Mouse (Mus musculus) heart, embryonic 11.5 days (tissue): ENCODE measurements around the gene Slc38a4. TPM values are rescaled to one million over a fixed set of nuclear protein-coding genes. Genes with fewer than 3 reads are reported as not detected.

ENCODE experiments used
- ATAC-seq: fragments of 200-750 bp; cut with Nextera tagmentation; replicated peaks from 2 replicates; pipeline ENCODE4 v1.8.0; 2017; ENCODE audit warnings: moderate library complexity; ENCODE audit not compliant: insufficient number of reproducible peaks, low FRiP score, low TSS enrichment
- H3K27ac ChIP-seq: fragments of 300-500 bp; sonication (generic); 2 replicates; pipeline ENCODE4 v1.5.1; 2014; ENCODE audit warnings: mild to moderate bottlenecking, low read depth, low read length
- H3K27me3 ChIP-seq: fragments of 300-500 bp; sonication (generic); 2 replicates; pipeline ENCODE4 v1.6.1; 2014; ENCODE audit warnings: mild to moderate bottlenecking, low read length, mixed read lengths; ENCODE audit not compliant: control insufficient read depth, insufficient read depth
- H3K36me3 ChIP-seq: fragments of 300-500 bp; sonication (generic); 2 replicates; pipeline ENCODE4 v1.6.1; 2014; ENCODE audit warnings: mild to moderate bottlenecking, low read length, moderate library complexity, mixed read lengths; ENCODE audit not compliant: control insufficient read depth, insufficient read depth
- H3K4me1 ChIP-seq: fragments of 300-500 bp; sonication (generic); 2 replicates; pipeline ENCODE4 v1.6.1; 2014; ENCODE audit warnings: low read length; ENCODE audit not compliant: control insufficient read depth, insufficient read depth
- H3K4me2 ChIP-seq: fragments of 300-500 bp; sonication (generic); 2 replicates; pipeline ENCODE4 v1.6.1; 2014; ENCODE audit warnings: mild to moderate bottlenecking, moderate library complexity
- H3K4me3 ChIP-seq: fragments of 300-500 bp; sonication (generic); 2 replicates; pipeline ENCODE4 v1.5.1; 2014; ENCODE audit warnings: low read depth, low read length
- H3K9ac ChIP-seq: fragments of 300-500 bp; sonication (generic); 2 replicates; pipeline ENCODE4 v1.6.1; 2014; ENCODE audit warnings: mild to moderate bottlenecking, low read depth, low read length, moderate library complexity
- H3K9me3 ChIP-seq: fragments of 300-500 bp; sonication (generic); replicated peaks from 2 replicates; pipeline ENCODE4 v1.6.1; 2016; ENCODE audit warnings: low read length; ENCODE audit not compliant: control insufficient read depth
- WGBS: fragments of 180-500 bp; shearing (Covaris S2); extraction: QIAGEN DNeasy Blood & Tissue Kit; methylation state at CpG from one replicate; pipeline ENCODE4 v1.1.7; 2014; ENCODE audit not compliant: insufficient replicate concordance; 5-methylcytosine and 5-hydroxymethylcytosine counted together
- polyA plus RNA-seq: library from polyadenylated mRNA; unstranded; fragments of >200 nt; fragmentation: Nextera tagmentation; extraction: Ambion mirVana; gene quantifications from 2 replicates; pipeline ENCODE4 v1.2.1, GENCODE M21; 2014

Slc38a4 gene
- polyA plus RNA-seq, 1 experiment from 2014 or later, result 177 TPM

- Histone ChIP-seq H3K9me3 (no peaks in the 10 kb centered on the region), H3K4me2 (no peak overlapping the region), H3K36me3 (peaks cover 6% of the 10 kb centered on the region; the same call in 1 of the 2 replicates), H3K9ac (no peak overlapping the region), H3K27ac (no peak overlapping the region), H3K27me3 (no peaks in the 10 kb centered on the region), H3K4me1 (no peaks in the 10 kb centered on the region), H3K4me3 (no peak overlapping the region)
- ATAC-seq, result no peak
- WGBS, result 91% methylated on average over 9 of the region's 9 CpGs
These were observed 38.6 kb downstream of the Slc38a4 start for GRCm38 (mm10) chr15:97017195-97017594.

GRCm38 (mm10) chr15:97015036-97015596 lies 40.6 kb downstream of the Slc38a4 start:
- Histone ChIP-seq H3K36me3 (peaks cover 6% of the 10 kb centered on the region; the same call in 1 of the 2 replicates), H3K27me3 (no peaks in the 10 kb centered on the region), H3K9me3 (no peaks in the 10 kb centered on the region), H3K4me1 (no peaks in the 10 kb centered on the region), H3K9ac (no peak overlapping the region), H3K4me2 (no peak overlapping the region), H3K27ac (no peak overlapping the region), H3K4me3 (no peak overlapping the region)
- 90% methylated on average over 12 of the region's 12 CpGs for WGBS
- no peak for ATAC-seq

- H3K9me3 ChIP-seq, result no peaks in the 10 kb centered on the region
- H3K4me3 ChIP-seq, result no peak overlapping the region
- no peak overlapping the region for H3K4me2 ChIP-seq
- ATAC-seq, result no peak
- 76% methylated on average over 14 of the region's 14 CpGs for WGBS
- H3K4me1 ChIP-seq, result no peaks in the 10 kb centered on the region
- H3K27me3 ChIP-seq, result no peaks in the 10 kb centered on the region
- H3K27ac ChIP-seq, result no peak overlapping the region
- H3K36me3 ChIP-seq, result peaks cover 6% of the 10 kb centered on the region; the same call in 1 of the 2 replicates
- H3K9ac ChIP-seq, result no peak overlapping the region
These were observed 44.0 kb downstream of the Slc38a4 start for GRCm38 (mm10) chr15:97011599-97012372.

- H3K9ac ChIP-seq, result no peak overlapping the region
- peaks cover 7% of the 10 kb centered on the region for H3K4me1 ChIP-seq
- no peak overlapping the region for H3K27ac ChIP-seq
- 81% methylated on average over 3 of the region's 3 CpGs for WGBS
- no peaks in the 10 kb centered on the region for H3K27me3 ChIP-seq
- H3K4me3 ChIP-seq, result no peak overlapping the region
- H3K9me3 ChIP-seq, result no peaks in the 10 kb centered on the region
- H3K4me2 ChIP-seq, result no peak overlapping the region
- no peak for ATAC-seq
- peaks cover 2% of the 10 kb centered on the region; the same call in 1 of the 2 replicates for H3K36me3 ChIP-seq
These were observed 46.5 kb downstream of the Slc38a4 start for GRCm38 (mm10) chr15:97009271-97009670.

- Histone ChIP-seq H3K9me3 (no peaks in the 10 kb centered on the region), H3K4me3 (no peak overlapping the region), H3K4me2 (no peak overlapping the region), H3K27ac (0 out of 2 replicates have a peak overlapping the region, but pooled peaks have one; percentile 24), H3K4me1 (peaks cover 38% of the 10 kb centered on the region), H3K9ac (no peak overlapping the region), H3K27me3 (no peaks in the 10 kb centered on the region), H3K36me3 (no peaks in the 10 kb centered on the region)
- ATAC-seq, result no peak
- WGBS, result 84% methylated on average over 15 of the region's 15 CpGs
These were observed 50.0 kb downstream of the Slc38a4 start for GRCm38 (mm10) chr15:97005631-97006234.

- Histone ChIP-seq H3K27ac (peak overlapping the region; percentile 86), H3K9ac (no peak overlapping the region), H3K27me3 (no peaks in the 10 kb centered on the region), H3K36me3 (no peaks in the 10 kb centered on the region), H3K4me2 (peak overlapping the region; percentile 27), H3K4me3 (no peak overlapping the region), H3K4me1 (peaks cover 47% of the 10 kb centered on the region), H3K9me3 (no peaks in the 10 kb centered on the region)
- ATAC-seq, result no peak
- 56% methylated on average over 7 of the region's 7 CpGs for WGBS
These were observed 51.3 kb downstream of the Slc38a4 start for GRCm38 (mm10) chr15:97004525-97004867.

- Histone ChIP-seq H3K9ac (no peak overlapping the region), H3K27me3 (no peaks in the 10 kb centered on the region), H3K36me3 (no peaks in the 10 kb centered on the region), H3K4me3 (no peak overlapping the region), H3K9me3 (no peaks in the 10 kb centered on the region), H3K27ac (peak overlapping the region; percentile 86), H3K4me2 (peak overlapping the region; percentile 36), H3K4me1 (peaks cover 47% of the 10 kb centered on the region)
- ATAC-seq, result peak; percentile 58; the same call in 1 of the 2 replicates
- 25% methylated on average over 10 of the region's 10 CpGs for WGBS
These were observed 51.8 kb downstream of the Slc38a4 start for GRCm38 (mm10) chr15:97003851-97004524.

- peak overlapping the region; percentile 14 for H3K4me2 ChIP-seq
- no peaks in the 10 kb centered on the region for H3K36me3 ChIP-seq
- no peaks in the 10 kb centered on the region for H3K27me3 ChIP-seq
- H3K9ac ChIP-seq, result peak overlapping the region; percentile 29; the same call in 1 of the 2 replicates
- no peak for ATAC-seq
- H3K4me3 ChIP-seq, result no peak overlapping the region
- no peaks in the 10 kb centered on the region for H3K9me3 ChIP-seq
- peaks cover 47% of the 10 kb centered on the region for H3K4me1 ChIP-seq
- 70% methylated on average over 6 of the region's 6 CpGs for WGBS
- H3K27ac ChIP-seq, result peak overlapping the region; percentile 86
These were observed 52.6 kb downstream of the Slc38a4 start for GRCm38 (mm10) chr15:97003186-97003585.
